Mouse (Mus musculus): ENCODE data around the gene Ppan. TPM values are rescaled to one million over a fixed set of nuclear protein-coding genes. Genes with fewer than 3 reads are reported as not detected.

Gene Ppan
- total RNA-seq (2021): 10 to 100 TPM; 32.6 to 38.2 TPM
- long read RNA-seq, experiment 1, transcript Ppan-201 (11 exons, 1,670 nt): major isoform, 39 of 64 reads
- long read RNA-seq, experiment 1, partial matches to known transcripts: 16 of 64 reads
- long read RNA-seq, experiment 1, other reads (novel, unspliced or antisense): 8 of 64 reads
- long read RNA-seq, experiment 2, transcript Ppan-201 (11 exons, 1,670 nt): major isoform, 20 of 29 reads
- long read RNA-seq, experiment 2, partial matches to known transcripts: 3 of 29 reads
- long read RNA-seq, experiment 2, other reads (novel, unspliced or antisense): 5 of 29 reads

DNA sequence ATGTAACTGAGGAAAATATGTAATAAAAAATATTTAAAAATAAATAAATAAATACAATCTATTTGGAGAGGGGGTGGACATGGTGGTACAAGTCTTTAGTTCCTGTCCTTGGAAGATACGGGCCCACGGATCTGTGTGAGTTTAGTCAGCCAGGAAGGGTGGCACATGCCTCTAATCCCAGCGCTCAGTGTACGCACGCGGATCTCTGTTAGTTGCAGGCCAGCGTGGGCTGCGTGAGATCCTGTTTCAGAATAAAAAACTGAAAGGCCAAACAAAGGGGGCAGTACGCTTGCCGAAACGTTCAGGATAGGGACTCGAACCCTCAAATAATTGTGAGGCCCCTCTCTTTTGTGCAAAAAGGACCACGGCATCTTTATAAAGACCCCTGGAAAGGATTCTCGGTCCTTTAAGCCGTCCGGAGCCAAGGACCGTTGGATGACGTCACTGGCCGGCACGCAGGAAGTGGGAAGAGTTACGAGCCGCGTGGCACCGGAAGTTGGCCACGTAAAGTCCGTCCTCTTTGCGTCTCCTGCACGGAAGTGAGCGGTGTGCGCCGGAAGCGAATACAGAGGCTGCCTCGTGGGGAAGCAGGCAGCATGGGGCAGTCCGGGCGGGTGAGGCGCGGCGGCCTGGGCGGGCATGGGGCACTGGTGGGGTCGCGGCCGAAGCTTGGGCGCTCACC is at the start of gene Ppan:
Ppan (plus strand) TSS at position 472 of the 682 bp plus-strand sequence.
- DNase-seq: peak; percentile 95

DNA sequence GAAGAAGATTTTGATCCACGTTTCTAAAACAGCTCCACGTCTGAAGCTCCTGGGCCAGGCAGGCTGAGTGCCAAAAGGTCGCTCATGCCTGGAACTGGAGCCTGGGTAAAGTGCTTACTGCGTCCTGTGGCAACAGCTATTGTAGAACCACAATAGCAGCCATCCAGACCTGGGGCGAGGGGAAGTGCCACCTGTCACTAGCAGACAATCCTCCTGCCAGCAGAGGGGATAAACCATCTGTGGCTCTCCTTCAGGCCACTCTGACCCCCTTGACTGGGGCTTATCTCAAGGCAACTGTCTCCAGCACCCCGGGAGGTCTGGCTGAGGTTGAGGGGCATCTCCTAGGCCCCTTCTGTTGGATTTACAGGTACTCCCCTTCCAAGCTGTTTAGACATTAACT is 49.0 kb upstream of the Ppan start:
- DNase-seq: no peak

DNA sequence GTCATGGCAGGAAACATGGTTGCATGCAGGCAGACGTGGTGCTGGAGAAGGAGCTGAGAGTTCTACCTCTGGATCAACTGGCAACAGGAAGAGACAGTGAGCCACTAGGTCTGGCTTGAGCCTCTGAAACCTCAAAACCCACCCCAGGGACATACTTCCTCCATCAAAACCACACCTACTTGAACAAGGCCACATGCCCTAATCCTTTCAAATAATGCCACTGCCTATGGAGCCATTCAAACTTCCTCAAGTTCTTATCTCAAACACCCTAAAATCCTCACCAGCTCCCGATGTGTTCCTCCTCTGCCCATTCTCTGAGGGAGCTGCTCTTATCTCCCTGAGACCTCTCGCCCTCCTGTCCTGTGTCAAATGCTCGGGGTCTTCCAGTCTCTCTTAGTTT is 45.8 kb upstream of the Ppan start:
- no peak for DNase-seq

DNA sequence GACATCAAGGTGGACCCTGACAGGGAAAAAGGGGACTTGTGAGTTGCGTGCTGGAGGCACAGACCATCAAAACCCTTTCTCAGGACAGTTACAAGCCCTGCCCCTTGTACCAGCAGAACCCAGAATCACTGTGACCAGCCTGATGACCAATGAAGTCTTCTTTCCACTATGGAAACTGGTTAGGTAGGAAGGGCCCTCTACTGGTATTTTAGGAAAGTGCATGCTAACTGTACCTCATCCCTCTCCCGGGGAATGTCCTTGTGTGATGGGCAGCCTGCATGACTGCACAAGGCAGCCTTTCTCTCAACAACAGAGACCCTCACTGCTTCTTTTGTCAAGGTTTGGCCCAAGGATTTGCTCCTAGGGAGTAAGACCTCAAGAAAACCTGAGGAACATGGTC is 45.3 kb upstream of the Ppan start:
- DNase-seq: peak; percentile 40

DNA sequence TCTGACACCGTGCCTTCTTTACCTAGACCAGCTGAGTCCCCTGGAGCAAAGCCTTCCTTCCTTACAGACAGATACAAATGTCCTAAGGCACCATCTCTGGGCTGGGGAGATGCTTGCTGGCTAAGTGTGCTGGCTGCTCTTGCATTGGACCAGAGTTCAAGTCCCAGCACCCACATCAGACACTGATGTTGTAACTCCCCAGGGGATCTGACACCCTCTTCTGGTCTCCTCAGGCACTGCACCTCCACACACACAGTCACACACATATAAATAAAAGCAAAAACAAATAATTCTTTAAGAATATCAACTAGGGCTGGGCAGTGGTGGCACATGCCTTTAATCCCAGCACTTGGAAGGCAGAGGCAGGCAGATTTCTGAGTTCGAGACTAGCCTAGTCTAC is 37.8 kb upstream of the Ppan start:
- DNase-seq: no peak

DNA sequence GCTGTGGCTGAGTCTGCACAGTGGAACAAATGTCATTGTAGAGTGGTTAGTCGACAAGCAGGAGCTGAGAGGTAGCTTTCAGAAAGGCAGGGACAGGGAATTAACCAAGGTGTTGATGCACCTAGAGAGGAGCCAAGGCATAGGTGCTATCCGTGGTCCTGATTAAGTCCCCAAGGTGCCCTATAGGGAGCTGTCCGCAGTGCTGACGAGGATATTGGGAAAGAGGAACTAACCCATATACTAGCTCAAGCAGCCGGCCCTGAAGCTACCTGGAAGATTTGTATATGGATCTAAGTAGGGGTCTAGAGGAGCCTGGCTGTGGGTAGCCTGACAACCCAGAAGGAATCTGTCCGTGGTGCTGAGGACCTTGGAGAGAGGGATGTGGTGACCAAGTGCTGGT is 30.8 kb upstream of the Ppan start:
- DNase-seq: peak; percentile 72

DNA sequence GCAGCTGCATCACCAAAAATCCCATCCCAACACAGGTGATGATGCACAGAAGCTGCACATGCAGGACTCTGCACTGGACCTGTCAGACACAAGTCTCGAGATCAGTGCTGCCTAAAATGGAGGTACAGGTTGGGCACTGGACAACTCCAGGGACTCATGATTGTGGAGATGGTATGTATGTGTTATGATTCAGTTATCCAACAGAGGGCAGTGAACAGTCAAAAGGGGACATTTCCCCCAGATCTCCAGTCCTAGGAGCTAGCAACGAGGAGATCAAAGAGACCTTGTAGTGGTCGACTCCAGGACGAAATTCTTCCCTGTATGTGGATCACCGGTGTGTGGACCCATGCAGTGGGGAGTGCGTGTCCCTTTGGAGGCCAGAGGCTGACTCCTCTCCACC is 28.0 kb upstream of the Ppan start:
- DNase-seq: no peak

DNA sequence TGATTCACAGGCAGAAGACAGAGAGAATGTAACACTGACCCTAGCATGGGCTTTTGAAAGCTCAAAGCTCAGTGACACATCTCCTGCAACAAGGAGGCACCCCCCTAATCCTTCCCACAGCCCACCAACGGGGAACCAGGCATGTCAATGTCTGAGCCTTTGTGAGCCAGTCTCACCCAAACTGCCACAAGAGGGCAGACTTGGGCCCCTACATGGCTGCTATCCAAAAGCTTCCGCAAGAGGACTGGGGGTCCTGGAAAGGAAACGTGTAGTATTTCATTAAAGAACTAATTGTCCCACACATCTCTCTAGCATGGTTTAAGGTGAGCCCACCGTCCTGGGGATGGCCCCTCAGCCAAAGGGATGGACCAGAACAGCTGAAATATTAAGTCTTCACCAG is 26.2 kb upstream of the Ppan start:
- peak; percentile 59 for DNase-seq

DNA sequence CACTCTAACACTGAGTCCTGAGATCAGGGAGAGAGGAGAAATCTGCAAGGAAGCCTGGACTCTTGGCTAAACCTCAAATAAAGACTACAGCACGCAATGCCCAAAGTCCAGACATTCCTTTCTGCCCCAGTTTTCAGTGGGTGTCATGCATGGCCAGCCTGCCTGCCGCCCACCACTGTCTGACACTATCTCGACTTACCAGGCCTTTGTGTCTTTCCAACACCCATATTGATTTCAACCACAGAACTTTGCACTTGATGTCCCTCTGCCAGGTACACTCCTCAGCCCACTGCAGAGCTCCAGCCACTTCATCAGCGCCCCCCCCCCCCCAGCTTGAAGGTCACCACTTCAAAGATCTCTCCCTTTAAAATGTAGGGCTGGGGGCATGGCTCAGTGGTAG is 25.8 kb upstream of the Ppan start:
- DNase-seq: no peak

DNA sequence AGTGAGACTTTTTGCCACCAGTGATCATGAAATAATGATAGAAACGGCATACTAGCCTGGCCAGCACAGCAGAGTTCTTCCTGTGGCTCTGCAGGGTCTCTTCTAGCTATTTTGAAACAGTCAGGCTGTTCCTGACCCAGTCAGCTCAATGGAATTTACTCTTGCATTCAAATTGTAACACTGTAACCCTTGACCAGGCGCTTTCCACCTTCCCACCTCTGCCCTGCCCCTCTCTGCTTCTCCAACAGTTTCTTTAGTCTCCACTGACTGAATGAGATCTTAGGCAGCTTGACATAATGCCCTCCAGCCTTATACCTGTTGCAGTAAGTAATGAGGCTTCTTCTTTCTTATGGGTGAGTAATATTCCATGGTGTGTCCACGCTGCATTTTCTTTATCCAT is 21.1 kb upstream of the Ppan start:
- no peak for DNase-seq

DNA sequence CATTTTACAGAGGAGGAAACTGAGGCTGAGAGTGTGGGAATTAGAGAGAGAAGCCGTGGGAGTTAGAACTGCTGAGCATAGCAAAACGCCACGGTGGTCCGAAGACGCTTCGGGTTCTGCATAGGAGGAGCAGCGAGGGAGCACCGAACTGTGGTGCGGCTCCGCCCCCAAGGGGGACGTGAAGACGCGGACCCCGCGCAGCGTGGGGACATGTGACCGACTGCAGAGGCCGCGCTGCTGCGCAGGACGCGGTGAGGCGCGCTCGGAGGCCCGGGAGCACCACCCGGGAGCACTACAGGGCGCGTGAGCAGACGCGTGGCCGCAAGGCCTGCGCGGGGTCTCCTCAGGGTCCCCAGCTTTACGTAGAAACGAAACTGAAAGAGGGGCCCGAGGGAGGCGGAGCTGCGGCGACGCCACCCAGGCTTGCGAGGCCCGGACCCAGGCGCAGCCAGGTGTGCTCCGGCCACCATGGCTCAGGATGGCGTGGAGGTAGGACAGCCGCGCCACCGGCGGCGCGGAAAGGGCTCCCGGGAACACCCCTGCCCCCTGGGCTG is 19.4 kb upstream of the Ppan start, which contains the start of gene A230050P20Rik:
A230050P20Rik (plus strand) TSS at position 195 of the 554 bp plus-strand sequence.
- DNase-seq: peak; percentile 73

DNA sequence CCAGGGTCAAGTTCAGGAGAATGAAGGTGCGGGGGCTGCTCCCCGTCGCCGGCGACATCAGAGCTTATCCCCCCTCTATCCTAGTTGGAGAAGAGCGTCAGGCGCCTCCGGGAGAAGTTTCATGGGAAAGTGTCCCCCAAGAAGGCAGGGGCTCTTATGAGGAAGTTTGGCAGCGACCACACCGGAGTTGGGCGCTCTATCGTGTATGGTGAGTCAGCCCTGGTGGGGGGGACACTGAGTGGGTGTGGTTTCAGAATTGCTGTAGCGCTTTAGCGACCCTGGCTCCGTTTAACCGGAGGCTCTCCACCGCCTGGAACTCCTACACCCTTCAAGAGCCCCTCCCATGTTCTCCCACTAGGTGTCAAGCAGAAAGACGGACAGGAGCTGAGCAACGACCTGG is 18.7 kb upstream of the Ppan start:
- peak; percentile 47 for DNase-seq

DNA sequence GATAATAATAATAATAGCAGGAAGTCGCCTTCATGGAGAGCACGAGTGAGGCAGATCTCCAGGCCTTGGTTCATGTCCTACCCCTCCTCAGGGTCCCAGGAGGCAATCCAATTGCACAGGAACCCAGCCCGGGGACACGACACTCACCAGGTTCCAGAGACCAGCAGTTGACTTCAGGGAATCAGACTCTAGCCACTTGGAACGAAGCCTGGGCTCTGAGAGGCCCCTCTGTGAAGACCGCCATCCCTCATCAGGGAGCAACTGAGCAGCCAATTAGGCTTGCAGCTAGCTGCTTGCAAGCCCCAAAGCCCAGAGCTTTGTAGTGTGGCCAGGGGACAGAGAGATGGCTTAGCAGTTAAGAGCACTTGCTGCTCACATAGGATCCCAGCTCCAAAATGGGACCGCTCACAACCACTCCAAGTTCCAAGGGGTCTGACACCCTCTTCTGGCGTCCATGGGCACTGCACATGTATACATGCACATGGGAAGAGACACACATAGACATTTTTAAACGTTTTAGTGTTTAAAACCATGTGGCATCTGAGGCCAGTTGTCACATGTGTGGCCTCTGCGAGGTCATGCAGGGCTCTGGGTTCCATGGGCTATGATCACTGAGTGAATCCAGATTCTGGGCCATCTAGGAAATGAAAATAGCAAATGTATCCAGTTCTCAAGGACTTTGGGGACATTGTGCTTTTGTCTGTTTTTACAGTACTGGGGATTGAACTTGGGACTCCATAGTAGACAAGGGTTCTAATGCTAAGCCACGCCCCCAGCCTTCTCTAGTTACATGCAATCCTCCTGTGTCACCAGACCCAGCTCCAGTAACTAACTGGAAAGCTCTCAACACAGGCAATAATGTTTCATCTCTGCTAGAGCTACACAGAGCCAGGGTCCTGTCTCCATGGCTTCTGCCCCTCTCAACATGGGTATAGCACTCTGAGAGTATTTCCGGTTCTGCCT is 17.5 kb upstream of the Ppan start:
- no peak for DNase-seq

DNA sequence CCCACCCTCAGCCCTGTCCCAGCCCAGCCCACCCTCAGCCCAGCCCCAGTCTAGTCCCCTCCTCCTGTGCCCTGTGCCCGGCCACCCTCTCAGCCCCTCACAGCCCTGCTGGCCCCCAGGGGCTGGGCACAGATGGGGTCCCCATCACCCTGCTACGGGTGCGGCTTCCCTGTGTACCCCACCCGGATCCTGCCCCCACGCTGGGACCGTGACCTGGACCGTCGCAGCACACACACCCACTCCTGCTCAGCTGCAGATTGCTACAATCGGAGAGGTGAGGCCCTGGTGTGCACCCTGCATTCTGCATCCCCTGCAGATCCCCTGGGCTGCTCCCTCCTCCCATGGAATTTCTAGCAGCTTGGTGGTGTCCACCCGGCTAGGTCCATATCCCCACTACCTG is 15.0 kb upstream of the Ppan start:
- DNase-seq: no peak

DNA sequence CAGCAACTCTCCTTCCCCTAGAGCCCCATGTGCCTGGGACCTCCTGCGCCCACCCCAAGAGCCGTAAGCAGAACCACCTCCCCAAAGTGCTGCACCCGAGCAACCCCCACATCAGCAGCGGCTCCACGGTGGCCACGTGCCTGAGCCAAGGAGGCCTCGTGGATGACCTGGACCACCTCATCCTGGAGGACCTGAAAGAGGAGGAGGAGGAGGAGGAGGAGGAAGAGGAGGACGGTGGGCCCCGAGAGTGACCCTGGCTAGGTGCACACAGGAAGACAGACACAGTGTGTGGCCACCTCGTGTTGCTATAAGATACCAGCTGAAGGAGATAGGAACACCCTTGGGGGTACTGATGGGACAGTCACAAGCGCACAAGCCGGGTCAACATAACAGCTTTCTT is 14.5 kb upstream of the Ppan start:
- DNase-seq: no peak

DNA sequence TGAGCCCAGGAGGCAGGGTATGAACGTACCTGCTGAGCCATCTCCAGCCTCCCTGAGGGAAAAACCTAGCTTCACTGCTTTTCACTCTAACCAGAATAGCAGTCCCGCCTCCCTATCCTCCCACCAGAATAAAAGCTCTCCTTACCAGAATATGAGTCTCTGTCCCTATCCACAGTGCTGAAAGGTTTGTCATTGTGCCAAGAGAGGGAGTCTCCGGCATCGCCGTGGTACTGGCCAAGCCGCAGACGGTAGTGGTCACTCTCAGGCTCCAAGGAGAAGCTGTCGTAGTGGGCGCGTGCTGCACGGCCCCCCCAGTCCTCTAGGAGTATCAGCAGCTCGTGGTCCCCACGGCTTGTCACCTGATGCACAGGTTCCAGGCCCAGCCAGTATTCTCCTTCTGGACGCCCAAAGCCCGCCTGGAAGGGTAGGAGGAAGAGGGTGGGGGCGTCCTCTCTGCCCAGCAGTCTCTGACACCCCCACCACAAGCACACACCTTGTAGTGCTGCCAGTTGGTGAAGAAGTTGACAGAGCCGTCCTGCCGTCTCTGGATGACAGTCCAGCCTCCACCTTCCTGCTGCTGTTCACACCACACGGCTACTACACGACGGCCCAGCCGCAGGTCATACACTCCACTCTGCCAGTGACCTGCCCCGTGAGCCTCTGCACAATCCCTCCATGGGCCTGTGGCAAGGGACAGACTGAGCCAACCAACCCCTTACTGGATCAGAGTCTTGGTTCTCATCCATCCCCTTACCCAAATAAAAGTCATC is 12.8 kb upstream of the Ppan start:
- no peak for DNase-seq

DNA sequence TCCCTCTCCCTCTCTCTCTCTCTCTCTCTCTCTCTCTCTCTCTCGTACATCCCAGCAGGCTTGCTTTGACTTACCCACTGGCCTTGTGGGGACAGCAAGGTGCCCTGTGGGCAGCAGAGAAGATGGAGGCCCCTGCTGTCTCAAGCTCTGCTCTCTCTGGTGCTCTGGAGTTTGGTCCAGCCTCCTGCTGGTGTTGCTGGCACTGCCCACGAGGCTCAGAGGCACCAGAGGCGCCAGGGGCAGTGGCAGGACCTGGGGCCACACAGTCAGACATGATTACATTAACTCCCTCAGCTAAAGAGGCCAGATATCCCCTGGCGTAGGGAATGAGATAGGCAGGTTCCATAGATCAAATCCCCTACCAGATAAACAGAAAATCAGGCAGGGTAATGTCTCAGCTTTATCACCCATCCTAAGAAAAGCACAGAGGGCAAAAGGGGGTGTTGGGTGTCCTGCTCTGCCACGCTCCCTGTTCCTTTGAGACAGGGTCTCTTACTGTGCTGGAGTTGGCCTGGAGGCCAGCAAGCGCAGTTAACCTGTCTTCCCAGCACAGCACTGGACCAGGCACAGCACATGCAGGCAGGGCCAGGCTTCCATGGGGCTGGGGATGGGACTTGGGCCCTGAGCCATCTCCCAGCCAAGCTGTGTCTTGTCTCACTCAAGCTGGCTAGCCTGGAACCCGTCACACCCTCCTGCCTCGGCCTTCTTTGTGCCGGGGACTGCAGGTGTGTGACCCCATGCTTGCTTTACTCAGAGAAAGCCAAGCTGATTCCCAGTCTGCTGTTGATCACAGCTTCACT is 11.5 kb upstream of the Ppan start:
- DNase-seq: no peak

DNA sequence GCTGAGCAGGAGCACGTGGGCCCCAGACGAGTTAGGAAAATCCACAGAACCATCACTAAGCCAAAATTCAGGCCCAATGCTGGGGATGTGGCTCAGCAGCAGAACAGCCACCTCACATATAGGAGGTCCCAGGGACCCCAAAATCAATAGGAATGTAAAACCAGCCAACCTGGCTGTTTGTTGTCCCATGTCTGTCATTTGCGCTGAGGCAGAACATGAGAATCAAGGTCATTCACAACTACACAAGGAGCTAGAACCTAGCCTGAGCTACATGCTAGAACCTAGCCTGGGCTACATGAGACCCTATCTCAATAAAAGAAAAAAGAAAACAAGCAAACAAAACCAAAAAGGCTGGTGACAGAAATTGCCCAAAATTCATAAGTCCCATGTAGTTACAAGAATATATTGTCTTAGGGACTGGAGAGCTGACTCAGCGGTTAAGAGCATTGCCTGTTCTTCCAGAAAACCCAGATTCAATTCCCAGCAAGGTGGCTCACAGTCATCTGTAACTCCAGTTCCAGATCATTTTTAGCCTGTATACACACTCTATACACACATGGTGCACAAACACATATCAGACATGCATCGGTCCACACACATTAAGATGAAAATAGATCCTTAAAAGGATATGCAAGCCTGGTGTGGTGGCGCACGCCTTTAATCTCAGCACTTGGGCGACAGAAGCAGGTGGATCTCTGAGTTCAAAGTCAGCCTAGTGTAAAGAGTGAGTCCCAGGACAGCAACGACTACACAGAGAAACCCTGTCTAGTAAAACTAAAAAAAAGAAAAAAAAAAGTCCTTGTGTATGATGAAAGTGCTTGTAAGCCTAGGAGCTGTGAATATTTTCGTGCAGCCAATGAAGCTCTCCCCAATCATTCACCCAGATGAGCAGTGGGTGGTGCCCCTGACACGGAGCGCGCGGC is 10.6 kb upstream of the Ppan start:
- DNase-seq: no peak

DNA sequence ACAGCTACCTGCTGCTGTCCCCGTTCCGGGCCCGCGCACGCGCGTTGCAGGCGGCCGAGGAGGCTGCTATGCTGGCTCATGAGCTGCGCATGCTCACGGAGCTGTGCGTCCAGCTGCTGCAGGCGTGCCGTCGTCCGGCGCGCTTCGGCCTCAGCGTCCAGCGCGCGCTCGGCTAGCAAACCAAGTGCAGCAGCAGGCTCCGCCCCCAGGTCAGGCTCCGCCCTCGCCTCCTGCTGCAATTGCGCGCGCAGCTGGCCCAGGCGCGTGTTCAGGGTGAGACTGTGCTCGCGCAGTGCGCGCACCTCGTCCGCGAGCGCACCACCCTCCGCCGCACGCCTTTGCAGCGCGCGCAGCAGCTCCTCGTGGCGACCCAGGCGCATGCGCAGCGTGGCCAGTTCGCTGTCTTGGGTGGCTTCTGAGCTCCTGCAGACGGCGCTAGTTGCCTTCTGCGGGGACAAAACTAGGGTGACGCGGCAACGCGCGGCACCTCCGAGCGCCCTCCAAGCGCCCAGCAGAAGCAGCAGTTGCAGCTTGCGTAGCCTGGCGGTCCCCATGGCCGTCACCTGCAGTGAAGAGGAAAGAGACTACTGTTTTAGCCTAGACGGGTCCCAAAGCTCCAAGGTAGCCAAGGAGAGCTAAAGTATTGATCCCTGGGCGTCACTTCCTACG is 9.8 kb upstream of the Ppan start:
- peak; percentile 100 for DNase-seq

Measured in adrenal gland, postnatal 10 days (tissue).